Mouse (Mus musculus) testis, adult 2 months (tissue): ENCODE measurements around the gene Bms1.

Source experiments
- CTCF ChIP-seq: fragments of 200-500 bp; IDR thresholded peaks from 2 replicates; pipeline ENCODE4 v1.5.1; 2012; ENCODE audit warnings: low read depth, mild to moderate bottlenecking, inconsistent platforms, low read length, moderate library complexity; ENCODE audit not compliant: control insufficient read depth, insufficient read depth, insufficient replicate concordance
- POLR2A ChIP-seq: fragments of 200-500 bp; IDR thresholded peaks from 2 replicates; pipeline ENCODE4 v1.6.1; 2012; ENCODE audit warnings: low read depth, mild to moderate bottlenecking, inconsistent platforms, low read length, moderate library complexity; ENCODE audit not compliant: control insufficient read depth

- no peak for TF ChIP-seq POLR2A
- no peak for TF ChIP-seq CTCF
Observed at GRCm38 (mm10) chr6:118336541-118337480, 82.5 kb downstream of the Bms1 start.
